Mouse (Mus musculus) midbrain, embryonic 10.5 days (tissue): Measurements from ENCODE around the gene Asap3. TPM values are rescaled to one million over a fixed set of nuclear protein-coding genes. Genes with fewer than 3 reads are reported as not detected.

Experiments
- polyA plus RNA-seq: library from polyadenylated mRNA; unstranded; fragments of >200 nt; fragmentation: Nextera tagmentation; extraction: Ambion mirVana; gene quantifications from 2 replicates; pipeline ENCODE4 v1.2.1, GENCODE M21; 2016

Asap3 gene
- polyA plus RNA-seq, 1 experiment from 2014 or later, result 6.0 TPM

Other genes with a start within 250 kb of the Asap3 start
- 47.2 and 47.6 TPM in 2 replicates for gene Gale, start 242.6 kb upstream of the Asap3 start, polyA plus RNA-seq
- 214 and 220 TPM in 2 replicates for gene Lypla2, start 233.7 kb upstream of the Asap3 start, polyA plus RNA-seq
- gene Pithd1, start 219.1 kb upstream of the Asap3 start, polyA plus RNA-seq, result 66.3 and 69.6 TPM in 2 replicates
- gene Eloa, start 184.6 kb upstream of the Asap3 start, polyA plus RNA-seq, result 34.7 and 36.1 TPM in 2 replicates
- gene Rpl11, start 152.9 kb upstream of the Asap3 start, polyA plus RNA-seq, result 407 and 486 TPM in 2 replicates
- 619 and 802 TPM in 2 replicates for gene Id3, start 62.9 kb upstream of the Asap3 start, polyA plus RNA-seq
- 10.3 and 10.8 TPM in 2 replicates for gene E2f2, start 34.0 kb upstream of the Asap3 start, polyA plus RNA-seq
- 0.79 and 0.81 TPM in 2 replicates for gene Tcea3, start 41.4 kb downstream of the Asap3 start, polyA plus RNA-seq
- 23.3 and 30.3 TPM in 2 replicates for gene Zfp46, start 78.3 kb downstream of the Asap3 start, polyA plus RNA-seq
- 229 and 258 TPM in 2 replicates for gene Hnrnpr, start 104.6 kb downstream of the Asap3 start, polyA plus RNA-seq
- 0.23 and 0.39 TPM in 2 replicates for gene Htr1d, start 217.2 kb downstream of the Asap3 start, polyA plus RNA-seq